Mouse (Mus musculus) effector memory CD4-positive, alpha-beta T cell, adult 7 months (primary cell): Measurements from ENCODE around the gene Kif19a. TPM values are rescaled to one million over a fixed set of nuclear protein-coding genes. Genes with fewer than 3 reads are reported as not detected.

ENCODE experiments used
- polyA plus RNA-seq: library from polyadenylated mRNA; unstranded; fragments of 100-300 nt; shearing (Covaris generic); gene quantifications from one replicate; pipeline ENCODE4 v1.2.1, GENCODE M21; 2017

Gene Kif19a
- not detected for polyA plus RNA-seq

GRCm38 (mm10) chr11:114764820-114765818, at the start of gene Kif19a:
Gene Kif19a, plus strand, starts transcription at chr11:114765388.

GRCm38 (mm10) chr11:114726965-114727825, 38.0 kb upstream of the Kif19a start, which contains the start of gene Dnaic2:
Gene Dnaic2, plus strand, starts transcription at chr11:114727408.

GRCm38 (mm10) chr11:114795848-114796322, 30.7 kb downstream of the Kif19a start, which contains the start of gene Btbd17:
Gene Btbd17, minus strand, starts transcription at chr11:114795945.

GRCm38 (mm10) chr11:114798624-114799023, 33.4 kb downstream of the Kif19a start, which contains the start of gene Gpr142:
Gene Gpr142, plus strand, starts transcription at chr11:114798924.

Other genes starting within 250 kb of the Kif19a start
- 507 TPM for gene Rpl38, start 96.9 kb upstream of the Kif19a start, polyA plus RNA-seq
- gene Ttyh2, start 90.0 kb upstream of the Kif19a start, polyA plus RNA-seq, result 1.0 TPM
- 0.23 TPM for gene Dnaic2, start 38.0 kb upstream of the Kif19a start, polyA plus RNA-seq
- 0.96 TPM for gene Btbd17, start 30.6 kb downstream of the Kif19a start, polyA plus RNA-seq
- gene Gpr142, start 33.5 kb downstream of the Kif19a start, polyA plus RNA-seq, result not detected
- gene Gprc5c, start 85.8 kb downstream of the Kif19a start, polyA plus RNA-seq, result 0.34 TPM
- gene Cd300a, start 124.7 kb downstream of the Kif19a start, polyA plus RNA-seq, result not detected
- gene Cd300lb, start 169.0 kb downstream of the Kif19a start, polyA plus RNA-seq, result not detected
- gene Cd300c, start 203.8 kb downstream of the Kif19a start, polyA plus RNA-seq, result not detected
- gene Cd300ld, start 224.5 kb downstream of the Kif19a start, polyA plus RNA-seq, result not detected
- gene Cd300c2, start 236.5 kb downstream of the Kif19a start, polyA plus RNA-seq, result not detected